Mouse (Mus musculus) forebrain, embryonic 14.5 days (tissue): Measurements from ENCODE around the gene Dock2. TPM values are rescaled to one million over a fixed set of nuclear protein-coding genes. Genes with fewer than 3 reads are reported as not detected.

ENCODE experiments used
- ATAC-seq: fragments of 200-750 bp; cut with Nextera tagmentation; 2 replicates; pipeline ENCODE4 v1.8.0; 2017; ENCODE audit warnings: mild to moderate bottlenecking, moderate library complexity
- DNase-seq: peaks from one replicate; pipeline ENCODE4 v3.0.0-alpha.2; 2015; ENCODE audit warnings: low spot score
- H3K27ac ChIP-seq: fragments of 300-500 bp; sonication (generic); 2 replicates; pipeline ENCODE4 v1.5.1; 2014; ENCODE audit warnings: low read depth, mild to moderate bottlenecking, control low read depth, low read length, moderate library complexity
- H3K27me3 ChIP-seq: fragments of 300-500 bp; sonication (generic); replicated peaks from 2 replicates; pipeline ENCODE4 v1.6.1; 2014; ENCODE audit warnings: low read length, control low read depth, mixed read lengths; ENCODE audit not compliant: control insufficient read depth, insufficient read depth
- H3K36me3 ChIP-seq: fragments of 300-500 bp; sonication (generic); 2 replicates; pipeline ENCODE4 v1.6.1; 2014; ENCODE audit warnings: low read length, control low read depth; ENCODE audit not compliant: control insufficient read depth, insufficient read depth
- H3K4me1 ChIP-seq: fragments of 300-500 bp; sonication (generic); 2 replicates; pipeline ENCODE4 v1.6.1; 2014; ENCODE audit warnings: antibody characterized with exemption, low read length, control low read depth; ENCODE audit not compliant: control insufficient read depth, insufficient read depth
- H3K4me2 ChIP-seq: fragments of 300-500 bp; sonication (generic); 2 replicates; pipeline ENCODE4 v1.6.1; 2014; ENCODE audit warnings: mild to moderate bottlenecking, control low read depth, low read length
- H3K4me3 ChIP-seq: fragments of 300-500 bp; sonication (generic); 2 replicates; pipeline ENCODE4 v1.5.1; 2014; ENCODE audit warnings: low read depth, low read length, control low read depth
- H3K9ac ChIP-seq: fragments of 300-500 bp; sonication (generic); 2 replicates; pipeline ENCODE4 v1.6.1; 2014; ENCODE audit warnings: mild to moderate bottlenecking, low read length, control low read depth, moderate library complexity
- H3K9me3 ChIP-seq: fragments of 300-500 bp; sonication (generic); replicated peaks from 2 replicates; pipeline ENCODE4 v1.6.1; 2016; ENCODE audit warnings: low read length, control low read depth, mixed read lengths; ENCODE audit not compliant: control insufficient read depth
- WGBS: fragments of 180-500 bp; shearing (Covaris S2); extraction: QIAGEN DNeasy Blood & Tissue Kit; methylation state at CpG from one replicate; pipeline ENCODE4 v1.1.7; 2014; 5-methylcytosine and 5-hydroxymethylcytosine counted together
- polyA plus RNA-seq: library from polyadenylated mRNA; unstranded; fragments of >200 nt; fragmentation: Nextera tagmentation; extraction: Ambion mirVana; gene quantifications from 2 replicates; pipeline ENCODE4 v1.2.1, GENCODE M21; 2014

Gene Dock2
- polyA plus RNA-seq, 1 experiment from 2014 or later: 0.37 TPM

GRCm38 (mm10) chr11:34395802-34396201, 387.9 kb downstream of the Dock2 start:
- H3K36me3 ChIP-seq: no peaks in the 10 kb centered on the region
- no peaks in the 10 kb centered on the region for H3K4me1 ChIP-seq
- DNase-seq: no peak
- H3K4me2 ChIP-seq: no peak overlapping the region
- no peak overlapping the region for H3K27ac ChIP-seq
- H3K4me3 ChIP-seq: no peak overlapping the region
- H3K27me3 ChIP-seq: no peaks in the 10 kb centered on the region
- no peak for ATAC-seq
- 88% methylated on average over 3 of the region's 3 CpGs for WGBS
- no peak overlapping the region for H3K9ac ChIP-seq
- no peaks in the 10 kb centered on the region for H3K9me3 ChIP-seq

DNA sequence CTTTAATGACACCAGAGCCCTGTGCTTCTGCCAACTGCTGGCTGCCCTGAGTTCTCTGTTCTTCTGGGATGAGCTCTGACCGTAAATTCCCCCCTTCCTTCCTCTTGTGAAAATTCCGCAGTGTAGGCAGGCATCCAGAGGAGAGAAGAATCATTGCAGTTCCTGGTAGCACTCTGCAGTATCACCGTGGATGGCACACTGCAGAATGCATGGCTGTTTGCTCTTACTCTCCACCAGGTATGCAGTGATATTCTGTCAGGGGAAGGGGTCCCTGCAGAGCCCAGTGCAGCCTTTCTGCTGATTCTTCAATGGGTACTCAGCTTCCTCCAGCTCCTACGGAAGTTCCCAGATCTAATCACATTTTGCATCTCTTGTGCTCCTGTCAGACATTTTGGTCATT, 391.6 kb downstream of the Dock2 start:
- H3K4me2 ChIP-seq: no peak overlapping the region
- 56% methylated on average over 4 of the region's 4 CpGs for WGBS
- no peaks in the 10 kb centered on the region for H3K9me3 ChIP-seq
- DNase-seq: no peak
- H3K4me1 ChIP-seq: no peaks in the 10 kb centered on the region
- no peak overlapping the region for H3K4me3 ChIP-seq
- no peaks in the 10 kb centered on the region for H3K36me3 ChIP-seq
- H3K27ac ChIP-seq: no peak overlapping the region
- ATAC-seq: no peak
- H3K9ac ChIP-seq: no peak overlapping the region
- no peaks in the 10 kb centered on the region for H3K27me3 ChIP-seq

GRCm38 (mm10) chr11:34389261-34390116, 394.2 kb downstream of the Dock2 start:
- 89% methylated on average over 6 of the region's 6 CpGs for WGBS
- no peak for ATAC-seq
- DNase-seq: no peak
- Histone ChIP-seq H3K4me3 (no peak overlapping the region), H3K27me3 (no peaks in the 10 kb centered on the region), H3K9me3 (no peaks in the 10 kb centered on the region), H3K4me2 (no peak overlapping the region), H3K4me1 (peaks cover 3% of the 10 kb centered on the region; the same call in 1 of the 2 replicates), H3K36me3 (no peaks in the 10 kb centered on the region), H3K27ac (no peak overlapping the region), H3K9ac (no peak overlapping the region)

- Histone ChIP-seq H3K4me1 (peaks cover 3% of the 10 kb centered on the region; the same call in 1 of the 2 replicates), H3K36me3 (no peaks in the 10 kb centered on the region), H3K4me2 (no peak overlapping the region), H3K9ac (no peak overlapping the region), H3K27ac (no peak overlapping the region), H3K9me3 (no peaks in the 10 kb centered on the region), H3K4me3 (no peak overlapping the region), H3K27me3 (no peaks in the 10 kb centered on the region)
- DNase-seq: peak; percentile 88
- WGBS: 21% methylated on average over 1 of the region's 1 CpGs
- ATAC-seq: peak; percentile 94
These were observed 398.5 kb downstream of the Dock2 start for GRCm38 (mm10) chr11:34385001-34385688.

- Histone ChIP-seq H3K9ac (no peak overlapping the region), H3K27ac (no peak overlapping the region), H3K9me3 (no peaks in the 10 kb centered on the region), H3K36me3 (no peaks in the 10 kb centered on the region), H3K4me2 (no peak overlapping the region), H3K27me3 (no peaks in the 10 kb centered on the region), H3K4me1 (peaks cover 3% of the 10 kb centered on the region; the same call in 1 of the 2 replicates), H3K4me3 (no peak overlapping the region)
- DNase-seq: no peak
- ATAC-seq: no peak
- 70% methylated on average over 4 of the region's 4 CpGs for WGBS
These were observed 399.5 kb downstream of the Dock2 start for GRCm38 (mm10) chr11:34384178-34384577.

GRCm38 (mm10) chr11:34383501-34383900, 400.2 kb downstream of the Dock2 start:
- no peaks in the 10 kb centered on the region for H3K36me3 ChIP-seq

DNA sequence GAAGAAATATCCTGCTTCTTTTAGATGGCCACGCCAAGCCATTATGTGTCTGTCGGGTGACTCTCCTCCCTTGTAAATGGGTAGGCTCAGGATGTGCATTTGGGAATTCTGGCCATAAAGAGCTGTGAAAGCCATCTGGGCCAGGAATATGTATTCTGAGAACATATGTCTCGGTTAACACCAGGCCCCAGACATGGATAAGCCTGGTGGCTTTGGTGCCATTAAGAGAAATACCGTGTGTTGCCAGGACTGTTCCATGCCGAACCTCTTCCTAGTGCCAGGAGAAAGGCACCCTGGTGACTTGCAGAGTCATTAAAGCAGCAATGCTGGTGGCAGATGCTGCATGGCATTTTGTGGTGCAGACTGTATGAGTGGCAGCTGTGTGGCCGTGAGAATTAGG, 406.0 kb downstream of the Dock2 start:
- no peaks in the 10 kb centered on the region for H3K9me3 ChIP-seq
- no peak overlapping the region for H3K27ac ChIP-seq

More at GRCm38 (mm10) chr11:34383501-34383900, 400.2 kb downstream of the Dock2 start:
- ATAC-seq: no peak
- Histone ChIP-seq H3K27me3 (no peaks in the 10 kb centered on the region), H3K9ac (no peak overlapping the region), H3K27ac (no peak overlapping the region), H3K9me3 (no peaks in the 10 kb centered on the region), H3K4me3 (no peak overlapping the region), H3K4me1 (peaks cover 3% of the 10 kb centered on the region; the same call in 1 of the 2 replicates), H3K4me2 (no peak overlapping the region)
- WGBS: 92% methylated on average over 3 of the region's 3 CpGs
- DNase-seq: no peak

DNA sequence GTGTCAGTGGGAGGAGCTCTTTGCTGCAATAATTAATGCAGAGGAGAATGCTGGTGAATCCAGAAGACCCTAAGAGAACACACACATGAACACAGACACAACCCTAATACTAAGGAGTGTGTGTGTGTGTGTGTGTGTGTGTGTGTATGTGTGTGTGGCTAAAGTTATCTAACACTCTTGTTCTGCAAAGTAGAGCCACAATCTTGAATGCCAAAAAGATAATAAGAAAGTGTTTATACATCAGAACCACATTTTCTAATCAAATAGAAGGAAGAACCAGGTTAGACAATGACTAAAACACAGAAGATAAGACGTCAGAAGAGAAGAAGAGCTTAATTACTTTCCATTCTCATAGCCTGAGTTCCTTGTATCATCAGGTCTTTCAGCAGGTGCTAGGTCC, 408.1 kb downstream of the Dock2 start:
- ATAC-seq: no peak
- Histone ChIP-seq H3K4me3 (no peak overlapping the region), H3K27ac (no peak overlapping the region), H3K4me2 (no peak overlapping the region), H3K9me3 (no peaks in the 10 kb centered on the region), H3K36me3 (no peaks in the 10 kb centered on the region), H3K9ac (no peak overlapping the region), H3K4me1 (no peaks in the 10 kb centered on the region; the same call in 1 of the 2 replicates), H3K27me3 (no peaks in the 10 kb centered on the region)
- WGBS: 81% methylated on average over 1 of the region's 1 CpGs
- DNase-seq: no peak

More for the DNA sequence above, 406.0 kb downstream of the Dock2 start:
- ATAC-seq (peak; percentile 77; the same call in 1 of the 2 replicates), DNase-seq (peak; percentile 63)
- H3K4me1 ChIP-seq: no peaks in the 10 kb centered on the region; the same call in 1 of the 2 replicates
- no peak overlapping the region for H3K4me3 ChIP-seq
- H3K4me2 ChIP-seq: no peak overlapping the region
- H3K36me3 ChIP-seq: no peaks in the 10 kb centered on the region
- no peaks in the 10 kb centered on the region for H3K27me3 ChIP-seq
- H3K9ac ChIP-seq: no peak overlapping the region
- 64% methylated on average over 6 of the region's 6 CpGs for WGBS

DNA sequence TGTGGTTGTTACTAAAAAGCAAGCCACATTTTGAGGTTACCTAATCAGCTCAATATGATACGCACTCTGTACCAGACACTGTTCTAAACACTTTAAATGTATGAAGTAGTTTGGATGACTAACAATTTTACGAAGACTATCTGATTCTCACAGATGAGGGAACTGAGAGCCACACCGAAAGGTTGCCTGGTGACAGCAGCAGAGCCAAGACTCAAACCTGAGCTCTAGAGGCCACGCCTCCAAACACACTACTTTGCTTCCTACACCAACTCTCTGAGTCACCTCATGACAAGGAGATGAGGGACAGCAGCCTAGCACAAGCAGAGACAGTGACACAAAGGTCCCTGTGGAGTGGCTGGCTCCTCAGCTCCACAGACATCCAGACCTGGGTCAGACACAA, 411.5 kb downstream of the Dock2 start:
- Histone ChIP-seq H3K4me2 (no peak overlapping the region), H3K9me3 (no peaks in the 10 kb centered on the region), H3K9ac (no peak overlapping the region), H3K27ac (no peak overlapping the region), H3K4me1 (no peaks in the 10 kb centered on the region; the same call in 1 of the 2 replicates), H3K4me3 (no peak overlapping the region), H3K27me3 (no peaks in the 10 kb centered on the region), H3K36me3 (no peaks in the 10 kb centered on the region)
- DNase-seq: no peak
- no peak for ATAC-seq
- WGBS: 89% methylated on average over 4 of the region's 4 CpGs
